Mouse (Mus musculus): Measurements from ENCODE around the gene Runx1.

Gene Runx1

DNA sequence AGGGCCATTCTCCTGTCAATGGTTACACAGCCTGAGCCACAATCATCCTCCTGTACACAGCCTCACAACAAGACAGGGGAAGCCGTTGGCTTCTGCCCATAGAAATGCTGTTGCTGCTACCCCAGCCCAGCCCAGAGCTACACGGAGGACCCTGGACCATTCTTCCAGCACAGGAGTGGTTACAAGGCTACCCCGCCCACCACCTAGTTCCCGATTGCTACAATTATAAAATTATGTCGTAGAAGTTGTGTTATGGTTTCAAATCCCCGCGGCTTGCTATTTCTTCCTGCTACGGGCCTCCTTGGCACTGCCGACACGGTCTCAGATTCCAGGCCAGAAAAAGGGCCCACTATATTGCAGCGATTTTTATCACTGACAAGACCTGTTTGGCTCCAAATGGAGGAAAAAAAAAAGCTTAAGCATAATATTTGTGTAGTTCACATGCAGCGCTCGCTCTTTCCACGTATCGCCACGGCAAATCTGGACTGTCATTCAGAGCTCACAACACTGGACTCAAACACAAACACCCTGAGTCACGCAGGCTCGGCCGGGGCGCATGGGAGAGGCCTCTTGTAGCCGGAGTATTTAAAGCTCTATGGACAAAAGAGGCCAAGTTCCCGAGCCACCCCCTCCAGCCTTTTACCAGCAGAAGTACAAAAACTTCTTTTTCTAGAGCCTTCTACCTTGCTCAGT lies 180.4 kb downstream of the Runx1 start:
- no peak for DNase-seq

DNA sequence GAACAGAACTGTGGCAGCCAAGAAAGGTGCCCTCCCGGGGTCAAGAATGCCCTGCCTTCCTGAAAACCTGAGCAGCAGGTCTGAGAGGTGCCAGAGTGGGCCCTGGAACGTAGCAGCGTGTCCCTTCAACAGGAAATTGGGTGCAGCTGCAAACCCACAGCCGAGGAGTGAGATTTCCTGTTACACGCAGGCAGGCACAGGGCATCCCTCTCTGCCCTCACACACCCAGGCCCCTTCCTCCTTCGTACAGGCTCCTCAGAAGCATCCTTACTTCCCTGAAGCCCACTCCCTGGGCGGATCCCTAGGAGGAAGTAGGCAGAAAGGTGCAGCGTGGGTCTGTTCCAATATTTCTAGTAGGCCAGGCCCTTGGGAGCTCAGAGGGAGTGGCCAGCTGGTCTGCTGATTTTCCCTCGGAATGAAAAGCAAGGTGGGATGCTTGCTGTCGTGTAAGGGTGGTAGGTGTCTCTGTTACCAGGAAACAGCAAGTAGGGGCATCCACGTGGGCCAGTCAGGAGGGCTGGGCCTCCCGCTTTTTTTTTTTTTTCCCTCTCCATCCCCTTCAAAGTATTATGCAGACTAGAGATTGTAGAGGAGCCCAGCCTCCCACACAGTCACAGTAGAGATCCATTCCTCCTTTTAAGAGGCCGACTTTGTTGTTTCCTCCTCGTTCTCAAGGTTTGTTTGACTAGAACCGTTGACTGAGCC lies 181.1 kb downstream of the Runx1 start:
- DNase-seq, result no peak

DNA sequence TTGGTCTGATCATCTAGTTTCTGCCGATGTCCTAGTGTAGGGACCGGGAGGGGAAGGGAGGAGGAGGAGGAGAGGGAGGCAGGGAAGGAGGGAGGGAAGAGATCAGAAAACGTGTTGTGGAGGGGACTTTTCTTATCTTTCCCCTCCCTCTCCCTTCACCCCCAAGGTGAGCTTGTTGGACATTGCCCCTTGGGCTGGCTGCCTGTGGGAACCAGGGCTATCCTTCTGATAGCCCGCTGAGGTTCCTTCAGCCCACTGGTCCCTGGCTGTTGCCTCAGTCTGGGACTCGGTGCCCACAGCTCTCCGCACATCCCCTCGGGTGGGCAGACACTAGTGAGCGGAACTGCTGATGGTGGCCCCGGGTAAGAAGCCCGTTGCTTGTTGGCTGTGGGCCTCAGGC lies 181.6 kb downstream of the Runx1 start:
- DNase-seq, result no peak

DNA sequence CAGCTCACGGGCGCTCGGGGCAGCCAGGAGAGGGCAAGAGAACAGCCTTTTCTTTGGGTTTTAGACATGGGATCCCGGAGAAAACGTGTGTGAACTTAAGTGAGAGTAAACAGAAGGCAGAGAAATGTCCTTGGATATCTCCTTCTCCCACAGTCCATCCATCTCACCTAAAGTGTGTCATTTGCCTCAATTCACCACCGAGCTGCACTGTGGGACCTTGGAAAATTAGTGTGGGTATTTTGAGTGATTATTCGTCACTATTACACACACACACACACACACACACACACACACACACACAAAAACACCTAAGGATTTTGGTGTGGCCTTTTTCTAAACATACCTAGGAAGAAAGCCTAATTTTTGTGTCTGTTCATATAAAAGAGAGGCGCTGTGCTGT lies 183.7 kb downstream of the Runx1 start:
- DNase-seq, result no peak

DNA sequence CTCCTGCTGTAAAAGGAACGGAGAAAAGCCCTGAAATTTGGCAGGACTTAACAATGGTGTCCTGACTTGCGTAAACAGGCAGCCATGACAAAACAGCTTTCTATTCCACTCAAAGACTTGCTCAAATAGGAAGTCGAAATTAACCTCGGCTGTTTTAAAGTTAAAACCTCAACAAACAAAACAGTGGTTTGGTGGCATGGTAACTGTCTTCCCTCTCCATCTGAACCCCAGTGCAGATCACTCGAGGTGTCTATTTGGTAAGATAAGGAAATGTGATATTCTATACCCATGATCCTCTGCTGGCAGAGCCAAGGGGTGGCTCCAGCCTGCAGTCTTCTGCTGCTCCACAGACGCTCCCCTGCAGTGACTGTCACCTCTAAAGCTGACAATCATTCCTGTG lies 184.9 kb downstream of the Runx1 start:
- DNase-seq, result no peak

DNA sequence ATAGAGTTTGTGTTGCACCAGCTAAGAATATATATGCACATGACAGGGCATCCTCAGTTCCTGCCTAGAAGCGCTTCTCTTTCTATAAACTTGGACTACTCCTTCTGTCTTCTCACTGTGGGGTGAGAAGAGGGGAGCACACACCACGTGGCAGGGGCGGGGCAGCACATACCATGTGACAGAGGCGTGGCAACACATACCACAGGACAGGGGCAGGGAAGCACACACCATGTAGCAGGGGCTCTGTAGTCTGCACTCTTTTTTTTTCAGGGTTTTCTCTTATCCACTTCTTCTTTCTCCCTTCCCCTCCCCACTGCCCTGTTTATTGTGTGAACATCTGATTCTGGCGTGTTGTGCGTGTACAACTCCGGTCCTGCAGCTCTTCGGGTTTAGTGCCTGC lies 186.9 kb downstream of the Runx1 start:
- DNase-seq, result no peak

DNA sequence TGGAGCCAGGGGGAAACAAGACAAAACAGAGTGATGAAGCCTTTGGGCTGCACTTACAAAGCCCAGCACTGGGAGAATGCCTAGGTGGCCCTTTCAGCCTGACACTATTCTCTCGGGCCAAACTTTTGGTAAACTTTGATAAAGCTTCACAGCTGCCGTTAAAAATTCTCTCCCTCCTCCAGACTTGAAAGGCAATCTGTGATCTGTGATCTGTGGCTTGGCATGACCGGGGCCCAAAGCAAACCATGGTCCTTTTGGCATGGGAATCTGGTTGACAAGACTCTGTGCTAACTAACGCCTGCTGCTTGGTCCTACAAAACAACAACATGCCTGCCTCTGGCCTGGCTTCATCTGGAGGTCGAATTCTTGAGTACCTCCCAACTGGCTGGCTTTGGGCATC lies 188.9 kb downstream of the Runx1 start:
- DNase-seq, result no peak

DNA sequence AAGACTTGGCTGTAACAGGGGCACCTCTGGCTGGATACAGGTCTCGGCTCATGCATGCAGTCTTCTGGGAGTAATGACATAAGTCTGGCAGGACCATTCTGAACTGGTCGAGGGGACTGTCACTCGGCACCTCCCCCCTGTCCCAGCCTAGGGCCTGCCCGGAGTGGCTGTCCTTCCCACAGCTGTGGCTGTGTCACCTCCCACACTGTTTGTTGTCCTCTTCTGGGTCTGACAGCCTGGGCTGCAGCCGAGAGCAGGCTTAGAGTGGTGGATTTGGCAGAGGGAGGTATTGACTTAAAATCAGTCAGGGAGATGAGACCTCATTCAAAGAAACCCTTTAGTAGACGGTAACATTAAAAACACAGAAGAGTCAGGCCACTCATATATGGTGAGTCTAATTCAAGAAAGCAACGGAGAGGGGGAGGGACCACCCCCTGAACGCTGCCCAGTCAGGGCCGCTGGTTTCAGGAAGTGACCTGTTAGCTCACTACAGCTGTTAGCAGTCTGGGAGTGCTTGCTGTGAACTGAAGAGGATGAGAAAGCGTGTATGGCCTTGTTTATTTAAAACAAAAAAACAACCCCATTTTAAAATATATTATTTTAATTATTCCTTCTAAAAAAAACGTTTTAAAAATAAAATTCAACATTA lies 193.7 kb downstream of the Runx1 start:
- no peak for DNase-seq

DNA sequence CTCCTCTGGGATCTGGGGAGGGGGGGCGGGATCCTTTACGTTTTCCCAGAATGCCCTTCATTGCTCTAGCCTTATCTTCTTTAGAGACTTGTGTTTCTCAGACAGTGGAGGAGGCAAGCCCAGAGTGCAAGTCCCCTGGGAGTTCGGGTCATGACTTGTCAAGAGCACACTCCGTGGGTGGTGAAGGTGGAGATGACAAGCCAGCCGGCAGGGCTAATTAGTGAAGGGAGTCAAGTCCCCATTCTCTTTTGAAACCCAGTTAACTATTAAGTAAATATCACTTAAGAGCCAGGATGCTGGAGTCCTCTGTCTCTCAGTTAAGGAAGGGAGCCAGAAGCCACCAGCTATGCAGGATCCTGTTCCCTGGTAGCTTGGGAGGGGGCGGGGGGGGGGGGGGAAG lies 194.3 kb downstream of the Runx1 start:
- no peak for DNase-seq

DNA sequence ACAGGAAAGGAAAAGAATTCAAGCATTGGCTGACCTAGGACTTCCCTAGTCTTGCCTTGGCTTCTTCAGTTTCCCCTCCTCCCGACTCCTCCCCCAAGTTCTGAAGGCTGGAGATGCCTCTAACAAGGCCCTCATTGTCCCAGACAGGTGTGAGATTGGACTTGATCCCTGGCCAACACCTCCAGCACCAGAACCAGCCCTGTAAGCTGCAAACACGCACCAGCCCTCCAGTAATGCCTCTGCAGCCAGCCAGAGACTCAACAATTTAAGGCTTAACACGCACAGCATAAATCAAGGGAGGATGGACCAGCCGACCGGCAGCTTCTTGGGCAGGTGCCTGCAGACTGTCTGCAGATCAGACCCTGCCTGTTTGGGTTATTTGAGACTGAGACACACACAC lies 195.0 kb downstream of the Runx1 start:
- DNase-seq, result no peak

DNA sequence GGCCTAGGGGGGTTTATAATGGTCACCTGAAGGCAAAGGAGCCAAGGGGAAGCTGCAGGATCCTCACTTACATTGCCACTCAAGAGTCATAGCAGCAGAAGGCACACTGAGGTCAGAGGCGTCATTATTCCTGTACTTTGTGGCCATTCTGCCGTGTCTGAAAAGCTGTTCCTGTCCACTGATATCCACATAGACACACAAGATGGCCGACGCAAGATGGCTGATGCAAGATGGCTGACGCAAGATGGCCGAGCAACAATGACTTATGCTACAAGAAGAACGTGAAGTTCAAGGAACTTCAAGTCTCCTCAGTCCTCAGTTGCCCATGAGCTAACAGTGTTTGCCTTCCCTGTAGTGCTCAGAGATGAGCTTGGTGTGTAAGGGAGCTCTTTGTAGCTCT lies 196.1 kb downstream of the Runx1 start:
- DNase-seq, result no peak

DNA sequence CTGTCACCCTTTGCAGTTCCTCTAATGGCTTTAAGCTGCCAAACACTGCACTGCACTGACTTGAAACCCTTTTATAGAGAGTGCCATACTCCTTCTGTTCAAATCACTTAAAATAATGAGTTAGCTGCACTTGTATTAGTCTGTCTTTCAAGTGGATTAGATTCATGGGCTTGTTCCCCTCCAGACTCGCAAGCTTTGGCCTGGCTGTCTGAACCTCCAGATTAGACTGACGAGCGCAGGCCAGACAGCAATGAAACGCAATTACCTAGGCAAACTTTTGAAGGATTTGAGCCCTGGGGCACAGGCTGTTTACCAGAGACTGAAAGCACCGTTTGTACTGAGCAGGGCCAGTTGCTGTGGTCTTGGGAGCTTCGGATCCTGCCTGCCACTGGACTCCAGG lies 198.7 kb downstream of the Runx1 start:
- DNase-seq, result no peak

DNA sequence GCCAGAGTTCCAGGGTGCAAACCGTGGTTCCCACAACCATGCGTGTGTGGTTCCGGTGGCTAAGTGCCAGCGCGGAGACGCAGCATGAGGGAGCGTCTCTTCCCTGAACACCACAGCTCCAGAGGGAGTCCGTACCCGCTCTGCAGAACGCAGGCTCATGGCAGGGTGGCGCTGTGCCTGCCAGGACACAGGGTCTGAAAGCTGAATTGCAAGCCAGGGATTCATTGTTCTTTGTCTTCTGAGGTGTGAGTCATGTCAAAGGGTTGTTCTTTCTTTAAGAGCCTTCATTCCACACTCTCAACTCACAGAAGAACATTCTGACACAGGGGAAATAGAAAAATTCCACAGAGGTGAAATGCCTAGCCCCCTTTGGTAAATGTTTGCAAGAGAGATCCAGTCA lies 202.0 kb downstream of the Runx1 start:
- no peak for DNase-seq

DNA sequence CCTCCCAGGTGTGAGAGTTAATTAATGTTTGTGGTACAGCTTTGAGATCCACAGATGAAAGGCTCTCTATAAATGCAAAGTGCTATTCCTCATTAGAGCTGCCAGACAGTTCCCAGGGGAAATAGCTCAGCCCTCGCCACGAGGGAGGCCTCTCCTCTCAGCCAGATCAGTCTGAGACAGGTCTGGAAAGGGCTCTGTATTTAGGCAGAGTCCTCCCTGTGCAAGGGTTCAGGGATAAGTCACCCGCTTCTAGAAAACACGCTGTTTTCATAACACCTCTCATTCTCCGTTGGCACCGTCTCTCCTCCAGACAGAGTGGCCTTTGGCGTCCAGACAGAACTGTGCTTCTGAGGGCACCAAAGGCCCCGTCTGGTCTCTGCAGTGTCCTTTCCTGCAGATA lies 204.1 kb downstream of the Runx1 start:
- no peak for DNase-seq

DNA sequence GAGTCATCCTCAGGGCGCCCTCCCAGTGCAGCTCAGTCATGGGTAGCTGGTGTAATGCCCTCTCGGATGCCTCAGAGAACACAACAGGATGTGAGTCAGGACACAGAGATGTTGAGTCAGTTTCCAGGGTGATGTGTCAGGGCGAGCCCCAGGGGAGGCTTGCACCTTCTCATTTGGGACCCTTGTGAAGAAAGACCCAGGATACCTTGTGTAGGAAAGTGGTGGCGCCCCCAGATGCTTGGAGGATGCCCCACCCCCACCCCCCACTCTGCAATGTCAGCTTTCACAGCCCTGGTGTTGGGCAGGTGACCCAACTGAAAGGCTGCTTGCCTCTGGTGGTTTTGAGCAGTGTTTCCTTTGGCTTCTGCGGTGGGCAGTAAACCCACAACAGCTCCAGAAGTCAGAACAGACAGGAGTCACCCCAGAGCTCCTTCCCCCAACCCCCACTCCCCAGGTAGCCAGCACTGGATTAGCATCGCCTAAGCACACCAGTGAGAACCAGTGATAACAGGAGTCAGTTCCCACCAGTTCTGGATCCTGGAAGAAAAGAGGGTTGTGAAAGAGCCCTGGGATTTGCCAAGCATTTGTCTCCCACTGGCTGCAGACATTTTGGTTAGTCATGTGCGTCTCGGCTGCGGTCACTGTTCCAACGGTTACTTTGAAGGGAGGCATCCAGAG lies 205.0 kb downstream of the Runx1 start:
- DNase-seq, result no peak

DNA sequence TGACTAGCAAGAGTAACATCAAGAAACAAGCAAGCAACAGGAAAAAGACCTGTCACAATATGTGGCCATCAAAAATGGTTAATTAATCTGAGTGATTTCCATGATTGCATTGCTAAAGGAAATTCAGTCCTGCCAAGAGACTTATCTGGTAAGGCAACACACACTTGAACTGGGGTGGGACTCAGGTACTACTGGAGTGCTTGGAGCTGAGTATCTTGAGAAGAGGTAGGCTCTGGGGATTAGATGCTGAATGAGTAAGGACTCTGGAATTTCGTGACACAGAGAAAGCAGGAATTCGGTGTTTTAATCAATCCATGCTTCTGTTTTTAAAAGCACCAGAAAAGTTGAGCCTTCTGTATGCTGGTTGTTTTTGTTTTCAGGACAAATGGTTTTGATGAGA lies 209.1 kb downstream of the Runx1 start:
- DNase-seq, result no peak

DNA sequence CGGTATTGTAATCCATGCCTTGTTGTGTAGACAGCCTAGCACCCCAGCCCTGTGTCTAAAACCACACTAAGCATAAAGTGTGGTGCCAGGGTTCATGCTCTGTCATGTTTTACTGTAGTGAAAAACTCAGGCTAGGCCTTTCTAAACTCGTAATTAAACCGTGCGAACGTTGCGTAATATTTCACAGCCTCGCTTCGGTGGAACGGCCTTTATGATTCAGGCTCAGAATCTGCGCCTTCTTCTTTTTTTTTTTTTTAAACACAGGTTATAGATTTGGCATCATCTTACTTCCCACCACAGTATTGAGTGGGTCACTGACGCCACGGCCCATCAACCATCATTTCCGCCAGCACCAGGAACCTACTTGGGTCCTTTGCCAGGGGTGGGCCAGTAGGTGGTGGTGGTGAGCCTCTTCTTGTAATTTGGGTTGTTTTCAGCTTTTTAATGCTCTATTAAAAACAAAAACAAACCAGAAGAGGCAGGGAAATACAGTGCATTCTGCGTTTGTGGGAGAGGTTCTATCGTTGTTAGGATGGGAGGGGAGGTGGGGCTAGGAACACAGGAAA lies 210.6 kb downstream of the Runx1 start:
- no peak for DNase-seq

DNA sequence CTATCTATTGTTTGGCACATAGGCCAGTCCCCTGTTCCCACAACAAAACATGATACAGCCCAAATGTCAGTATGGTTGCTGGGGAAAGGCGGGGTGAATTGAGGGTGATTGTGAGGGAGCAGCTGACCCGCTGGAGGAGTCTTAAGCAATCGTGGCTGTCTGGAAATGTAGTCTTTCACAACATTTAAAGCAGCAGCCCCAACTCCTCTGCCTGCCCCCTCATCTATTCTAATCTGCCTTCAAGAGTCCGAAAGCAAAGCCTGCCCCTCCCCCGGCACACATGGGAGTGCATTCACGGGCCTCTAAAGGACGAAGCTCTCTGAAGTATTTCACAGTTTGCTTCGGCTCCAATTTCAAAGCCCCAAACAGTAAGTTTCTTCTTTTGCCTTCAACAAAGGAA lies 213.4 kb downstream of the Runx1 start:
- DNase-seq, result no peak

DNA sequence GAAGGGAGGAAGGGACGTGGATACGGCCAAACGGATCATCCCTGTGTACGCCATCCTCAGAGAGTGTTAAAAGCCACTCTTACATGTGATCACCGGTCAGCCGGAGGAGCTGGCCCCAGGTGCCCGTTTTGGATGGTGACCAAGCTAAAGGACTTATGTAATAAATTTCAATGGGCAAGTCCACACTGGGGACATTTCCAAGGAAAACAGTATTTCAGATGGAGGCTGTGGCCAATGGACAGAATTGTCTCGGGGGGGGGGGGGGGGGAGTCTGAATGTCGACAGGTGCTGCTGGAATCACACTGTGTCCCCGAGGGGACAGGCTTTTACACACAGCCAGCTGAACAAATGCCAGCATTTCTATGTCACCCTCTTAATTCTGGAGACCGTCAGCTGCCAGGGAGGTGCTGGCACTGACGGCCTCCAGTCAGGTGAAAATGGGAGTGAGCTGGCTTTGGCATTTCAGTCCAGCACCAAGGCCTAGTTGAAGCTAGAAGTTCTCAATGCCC lies 214.3 kb downstream of the Runx1 start:
- peak; percentile 60 for DNase-seq

DNA sequence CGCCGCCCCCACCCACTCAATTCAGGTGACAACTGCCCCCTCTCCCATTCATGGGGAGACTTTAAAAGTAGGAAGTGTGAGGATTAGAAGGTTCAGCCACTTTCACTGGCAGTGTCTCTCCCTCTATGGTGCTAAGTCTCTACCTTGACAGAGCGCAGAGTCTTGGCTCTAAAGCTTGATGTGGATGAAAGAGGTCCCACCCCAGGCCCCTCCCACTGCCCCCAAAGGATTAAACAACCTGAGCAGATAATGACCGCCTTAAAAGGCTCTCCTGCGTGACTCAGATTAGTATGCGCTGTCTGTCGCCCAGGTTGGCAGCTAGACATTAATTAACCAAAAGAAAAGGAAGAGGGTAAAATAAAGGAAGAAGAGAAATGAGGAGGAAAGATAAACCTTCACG lies 215.5 kb downstream of the Runx1 start:
- DNase-seq, result no peak

DNA sequence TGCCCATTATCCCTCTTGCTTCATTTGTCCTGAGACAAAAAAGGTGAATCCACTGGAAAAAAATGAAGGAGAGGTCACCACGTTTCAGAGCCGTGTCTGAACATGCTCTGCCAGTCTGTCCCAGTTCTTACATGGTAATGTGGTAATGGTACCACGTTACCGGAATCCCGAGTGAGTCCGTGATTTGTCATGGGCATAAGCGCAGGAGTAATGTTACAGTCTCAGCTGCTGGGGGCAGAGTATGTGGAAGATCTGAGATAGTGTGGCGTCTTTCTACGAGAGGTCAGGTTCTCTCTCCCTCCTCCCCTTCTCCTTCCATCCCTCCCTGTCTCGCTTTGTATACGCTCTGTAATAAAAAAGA lies 216.3 kb downstream of the Runx1 start:
- no peak for DNase-seq

DNA sequence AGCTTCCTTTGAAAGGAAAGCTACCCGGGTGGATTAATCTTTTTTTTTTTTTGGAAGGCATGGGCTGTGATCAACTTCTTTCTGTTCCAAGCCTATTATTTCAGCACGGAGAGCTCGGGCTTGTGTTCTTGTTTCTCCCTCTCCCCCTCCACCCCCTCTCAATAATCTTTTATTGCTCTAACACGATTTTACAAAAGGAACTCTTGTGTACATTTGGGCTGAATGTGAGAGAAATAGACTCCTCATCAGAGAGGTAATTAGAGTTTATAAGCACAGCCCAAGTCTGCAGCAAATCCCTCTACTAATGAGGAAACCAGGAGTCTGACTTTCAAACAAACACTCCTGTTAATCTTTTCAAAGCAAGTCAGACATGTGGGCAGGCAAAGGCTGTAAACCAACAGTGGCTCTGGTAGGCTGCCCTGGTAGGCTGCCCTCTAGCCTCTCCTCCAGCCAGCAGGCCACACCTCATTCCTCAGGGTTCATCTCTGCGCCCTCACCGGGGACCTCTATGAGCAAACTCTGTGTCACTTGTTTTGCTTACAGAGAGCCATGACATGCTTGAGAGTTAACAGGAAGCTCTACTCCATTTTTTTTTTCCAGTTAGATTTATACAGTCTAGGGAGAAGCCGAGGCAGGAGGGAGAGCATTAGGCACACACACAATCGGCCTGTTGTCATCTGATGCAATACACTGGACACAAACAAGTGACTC lies 216.8 kb downstream of the Runx1 start:
- DNase-seq, result peak; percentile 64

Data from kidney, adult 9 months (tissue).